Mouse (Mus musculus) spleen, adult 2 months (tissue): ENCODE measurements around the gene Mpzl3.

Source experiments
- CTCF ChIP-seq: fragments of 200-500 bp; IDR thresholded peaks from 2 replicates; pipeline ENCODE4 v1.5.1; 2011; ENCODE audit warnings: mild to moderate bottlenecking, inconsistent platforms; ENCODE audit not compliant: insufficient read depth, insufficient read length, insufficient replicate concordance; ENCODE audit errors: extremely low read depth
- POLR2A ChIP-seq: fragments of 200-500 bp; IDR thresholded peaks from 2 replicates; pipeline ENCODE4 v1.6.1; 2011; ENCODE audit warnings: low read depth, low read length, inconsistent platforms

- TF ChIP-seq CTCF (no peak), POLR2A (no peak)
Observed at GRCm38 (mm10) chr9:45098426-45098825, 43.4 kb downstream of the Mpzl3 start.
